Mouse (Mus musculus): ENCODE measurements around the gene Mettl23. TPM values are rescaled to one million over a fixed set of nuclear protein-coding genes. Genes with fewer than 3 reads are reported as not detected.

Mettl23 gene
- total and polyA plus RNA-seq, 3 experiments = 35.8 to 49.1 (median 45.4) TPM

GRCm38 (mm10) chr11:116849587-116849986, 6.5 kb downstream of the Mettl23 start:
- peaks cover 39% of the 10 kb centered on the region for H3K4me1 ChIP-seq (ENCODE audit: insufficient read depth, low read depth, low read length)
- H3K36me3 ChIP-seq (replicated peaks) = peaks cover 58% of the 10 kb centered on the region
- H3K4me3 ChIP-seq (ENCODE audit: low read depth, low read length) = no peak overlapping the region; the same call in 1 of the 2 replicates
- no peaks in the 10 kb centered on the region for H3K27me3 ChIP-seq (ENCODE audit: insufficient read depth, low read length)
- no peak for DNase-seq (ENCODE audit: low spot score)
- no peak for ATAC-seq (ENCODE audit: extremely low read depth, insufficient number of reproducible peaks, low FRiP score, poor library complexity, severe bottlenecking)
- TF ChIP-seq TAL1 (conservative IDR thresholded peaks at IDR 0.05; ENCODE audit: low read depth, low read length) (no peak), CTCF (IDR thresholded peaks at IDR 0.05; ENCODE audit: low read depth, low read length) (no peak), GATA1 (IDR thresholded peaks at IDR 0.05; ENCODE audit: borderline replicate concordance, low read length) (no peak), POLR2AphosphoS5 (IDR thresholded peaks at IDR 0.05; ENCODE audit: insufficient replicate concordance, low read depth, low read length) (no peak), GATA2 (IDR thresholded peaks at IDR 0.05; ENCODE audit: borderline replicate concordance, low read depth, low read length) (no peak)
- H3K9me3 ChIP-seq (replicated peaks) = no peaks in the 10 kb centered on the region

- peaks cover 43% of the 10 kb centered on the region for H3K4me1 ChIP-seq (ENCODE audit: insufficient read depth, low read depth, low read length)
Measured at GRCm38 (mm10) chr11:116850085-116850484, 7.0 kb downstream of the Mettl23 start.

DNA sequence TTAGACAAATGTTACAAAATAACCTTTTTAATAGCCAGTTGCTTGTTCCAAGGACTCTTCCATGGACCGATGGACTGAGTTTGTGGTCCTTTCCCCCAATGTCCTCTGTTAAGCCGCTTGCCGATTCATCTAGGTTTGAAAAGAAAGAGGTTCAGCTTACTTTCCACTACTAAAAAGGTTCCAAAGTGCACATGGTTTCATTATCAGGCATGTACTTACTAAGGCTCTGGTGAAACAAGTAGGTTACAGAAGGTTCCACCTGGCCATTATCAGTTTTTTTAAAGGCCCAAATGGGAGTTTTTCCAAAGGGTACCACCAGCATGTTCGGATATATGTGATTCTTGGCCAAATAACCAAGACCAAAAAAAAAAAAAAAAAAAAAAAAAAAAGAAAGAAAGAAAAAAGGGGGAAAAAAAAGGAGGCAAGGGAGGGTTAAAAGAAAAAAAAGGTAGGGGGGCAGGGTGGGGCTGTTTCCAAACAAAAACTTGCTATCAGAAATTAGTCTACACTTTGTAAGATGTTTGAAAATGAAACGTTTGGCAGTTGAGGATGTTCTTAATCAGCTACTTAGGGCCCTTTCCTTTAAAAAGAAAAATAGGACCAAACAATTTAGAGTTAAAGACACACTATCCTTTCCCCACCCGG, 7.9 kb downstream of the Mettl23 start:
- peaks cover 56% of the 10 kb centered on the region for H3K36me3 ChIP-seq (replicated peaks)
- peaks cover 36% of the 10 kb centered on the region for H3K4me1 ChIP-seq (ENCODE audit: insufficient read depth, low read depth, low read length)
- no peak for TF ChIP-seq CTCF (IDR thresholded peaks at IDR 0.05; ENCODE audit: low read depth, low read length)
- no peak for TF ChIP-seq GATA2 (IDR thresholded peaks at IDR 0.05; ENCODE audit: borderline replicate concordance, low read depth, low read length)
- TF ChIP-seq TAL1 (conservative IDR thresholded peaks at IDR 0.05; ENCODE audit: low read depth, low read length) = no peak
- no peak for TF ChIP-seq GATA1 (IDR thresholded peaks at IDR 0.05; ENCODE audit: borderline replicate concordance, low read length)
- TF ChIP-seq POLR2AphosphoS5 (IDR thresholded peaks at IDR 0.05; ENCODE audit: insufficient replicate concordance, low read depth, low read length) = no peak
- H3K4me3 ChIP-seq (ENCODE audit: low read depth, low read length) = peak overlapping the region; percentile 99
- no peak for ATAC-seq (ENCODE audit: extremely low read depth, insufficient number of reproducible peaks, low FRiP score, poor library complexity, severe bottlenecking)
- no peaks in the 10 kb centered on the region for H3K27me3 ChIP-seq (ENCODE audit: insufficient read depth, low read length)
- DNase-seq (ENCODE audit: low spot score) = no peak
- no peaks in the 10 kb centered on the region for H3K9me3 ChIP-seq (replicated peaks)

More at GRCm38 (mm10) chr11:116850085-116850484, 7.0 kb downstream of the Mettl23 start:
- TF ChIP-seq GATA2 (IDR thresholded peaks at IDR 0.05; ENCODE audit: borderline replicate concordance, low read depth, low read length) (no peak), POLR2AphosphoS5 (IDR thresholded peaks at IDR 0.05; ENCODE audit: insufficient replicate concordance, low read depth, low read length) (0 out of 2 replicates have a peak, but pooled peaks have one; percentile 63)
- DNase-seq (ENCODE audit: low spot score) (no peak), ATAC-seq (ENCODE audit: extremely low read depth, insufficient number of reproducible peaks, low FRiP score, poor library complexity, severe bottlenecking) (no peak)
- H3K27me3 ChIP-seq (ENCODE audit: insufficient read depth, low read length) = no peaks in the 10 kb centered on the region
- H3K36me3 ChIP-seq (replicated peaks) = peaks cover 58% of the 10 kb centered on the region
- H3K9me3 ChIP-seq (replicated peaks) = no peaks in the 10 kb centered on the region
- H3K4me3 ChIP-seq (ENCODE audit: low read depth, low read length) = peak overlapping the region; percentile 99

DNA sequence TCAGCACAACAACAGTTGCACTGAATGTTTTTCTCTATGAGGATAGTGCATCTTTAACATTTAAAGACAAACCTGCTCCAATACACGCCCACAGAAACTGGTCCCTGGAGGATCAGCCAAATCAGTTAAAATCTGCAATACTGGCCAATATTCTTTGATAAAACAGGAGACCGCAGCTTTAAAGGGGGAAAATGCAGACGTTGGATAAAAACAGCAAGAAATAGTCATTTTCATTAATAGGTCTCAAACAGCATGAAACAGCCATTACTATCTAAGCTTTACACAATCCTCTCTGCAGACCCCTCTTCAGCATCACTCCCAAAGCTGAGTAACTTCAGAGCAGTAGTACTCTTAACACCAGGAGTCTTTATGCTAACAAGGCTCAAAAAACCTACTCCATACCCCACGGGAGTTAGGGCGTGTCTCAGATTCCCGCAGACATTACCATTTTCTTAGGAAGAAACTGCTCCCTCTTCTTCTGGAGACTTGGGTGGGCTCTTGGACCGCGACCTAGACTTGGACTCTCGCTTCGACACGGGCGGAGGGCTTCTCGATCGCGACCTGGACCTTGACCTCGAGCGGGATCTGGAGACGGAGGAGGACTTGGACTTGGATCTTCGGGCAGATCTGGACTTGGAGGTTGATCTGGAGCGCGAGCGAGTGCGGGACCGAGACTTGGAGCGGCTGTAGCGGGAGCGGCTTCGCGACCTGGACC, 8.7 kb downstream of the Mettl23 start:
- DNase-seq (ENCODE audit: low spot score) (no peak), ATAC-seq (ENCODE audit: extremely low read depth, insufficient number of reproducible peaks, low FRiP score, poor library complexity, severe bottlenecking) (no peak)
- peak; percentile 92; the same call in 1 of the 2 replicates for TF ChIP-seq POLR2AphosphoS5 (IDR thresholded peaks at IDR 0.05; ENCODE audit: insufficient replicate concordance, low read depth, low read length)
- no peak for TF ChIP-seq GATA2 (IDR thresholded peaks at IDR 0.05; ENCODE audit: borderline replicate concordance, low read depth, low read length)
- Histone ChIP-seq H3K9me3 (replicated peaks) (no peaks in the 10 kb centered on the region), H3K27me3 (ENCODE audit: insufficient read depth, low read length) (no peaks in the 10 kb centered on the region), H3K4me3 (ENCODE audit: low read depth, low read length) (peak overlapping the region; percentile 99), H3K36me3 (replicated peaks) (peaks cover 53% of the 10 kb centered on the region), H3K4me1 (ENCODE audit: insufficient read depth, low read depth, low read length) (peaks cover 29% of the 10 kb centered on the region)

- peaks cover 32% of the 10 kb centered on the region for H3K4me1 ChIP-seq (ENCODE audit: insufficient read depth, low read depth, low read length)
- peaks cover 54% of the 10 kb centered on the region for H3K36me3 ChIP-seq (replicated peaks)
- no peak for ATAC-seq (ENCODE audit: extremely low read depth, insufficient number of reproducible peaks, low FRiP score, poor library complexity, severe bottlenecking)
- H3K27me3 ChIP-seq (ENCODE audit: insufficient read depth, low read length) = no peaks in the 10 kb centered on the region
- no peak; the same call in 1 of the 2 replicates for TF ChIP-seq POLR2AphosphoS5 (IDR thresholded peaks at IDR 0.05; ENCODE audit: insufficient replicate concordance, low read depth, low read length)
- DNase-seq (ENCODE audit: low spot score) = peak; percentile 72
- no peaks in the 10 kb centered on the region for H3K9me3 ChIP-seq (replicated peaks)
- peak within 1 kb of the TSS; percentile 99 for H3K4me3 ChIP-seq (ENCODE audit: low read depth, low read length)
Measured at GRCm38 (mm10) chr11:116852291-116852890, 9.3 kb downstream of the Mettl23 start, which contains the start of gene Mfsd11. Mfsd11 (plus strand) TSS chr11:116852440.

GRCm38 (mm10) chr11:116852891-116853511, 9.9 kb downstream of the Mettl23 start, which contains the start of gene Srsf2:
Srsf2 (minus strand) TSS chr11:116853094.
- TF ChIP-seq GATA1 (IDR thresholded peaks at IDR 0.05; ENCODE audit: borderline replicate concordance, low read length) (no peak), POLR2AphosphoS5 (IDR thresholded peaks at IDR 0.05; ENCODE audit: insufficient replicate concordance, low read depth, low read length) (peak; percentile 97), TAL1 (conservative IDR thresholded peaks at IDR 0.05; ENCODE audit: low read depth, low read length) (no peak)
- peak; percentile 82 for ATAC-seq (ENCODE audit: extremely low read depth, insufficient number of reproducible peaks, low FRiP score, poor library complexity, severe bottlenecking)
- no peaks in the 10 kb centered on the region for H3K9me3 ChIP-seq (replicated peaks)
- H3K36me3 ChIP-seq (replicated peaks) = peaks cover 51% of the 10 kb centered on the region
- no peaks in the 10 kb centered on the region for H3K27me3 ChIP-seq (ENCODE audit: insufficient read depth, low read length)
- peaks cover 29% of the 10 kb centered on the region for H3K4me1 ChIP-seq (ENCODE audit: insufficient read depth, low read depth, low read length)
- peak within 1 kb of the TSS; percentile 99 for H3K4me3 ChIP-seq (ENCODE audit: low read depth, low read length)
- DNase-seq (ENCODE audit: low spot score) = peak; percentile 93

All from G1E (cell line).